Mouse (Mus musculus) embryonic facial prominence, embryonic 15.5 days (tissue): Measurements from ENCODE around the gene Tia1. TPM values are rescaled to one million over a fixed set of nuclear protein-coding genes. Genes with fewer than 3 reads are reported as not detected.

Experiments used
- ATAC-seq: fragments of 200-750 bp; cut with Nextera tagmentation; 2 replicates; pipeline ENCODE4 v1.8.0; 2017; ENCODE audit warnings: low read depth, moderate TSS enrichment; ENCODE audit not compliant: insufficient number of reproducible peaks, low FRiP score, low TSS enrichment
- H3K27ac ChIP-seq: fragments of 300-500 bp; sonication (generic); replicated peaks from 2 replicates; pipeline ENCODE4 v1.5.1; 2015; ENCODE audit warnings: mild to moderate bottlenecking, inconsistent platforms
- H3K27me3 ChIP-seq: fragments of 300-500 bp; sonication (generic); 2 replicates; pipeline ENCODE4 v1.6.1; 2015; ENCODE audit warnings: inconsistent platforms
- H3K36me3 ChIP-seq: fragments of 300-500 bp; sonication (generic); 2 replicates; pipeline ENCODE4 v1.6.1; 2015; ENCODE audit warnings: mild to moderate bottlenecking, inconsistent platforms
- H3K4me1 ChIP-seq: fragments of 300-500 bp; sonication (generic); 2 replicates; pipeline ENCODE4 v1.6.1; 2015; ENCODE audit warnings: inconsistent platforms
- H3K4me2 ChIP-seq: fragments of 300-500 bp; sonication (generic); replicated peaks from 2 replicates; pipeline ENCODE4 v1.6.1; 2015; ENCODE audit warnings: mild to moderate bottlenecking, inconsistent platforms
- H3K4me3 ChIP-seq: fragments of 300-500 bp; sonication (generic); replicated peaks from 2 replicates; pipeline ENCODE4 v1.5.1; 2015; ENCODE audit warnings: mild to moderate bottlenecking, inconsistent platforms
- H3K9ac ChIP-seq: fragments of 300-500 bp; sonication (generic); 2 replicates; pipeline ENCODE4 v1.6.1; 2015; ENCODE audit warnings: inconsistent platforms
- H3K9me3 ChIP-seq: fragments of 300-500 bp; sonication (generic); replicated peaks from 2 replicates; pipeline ENCODE4 v1.6.1; 2016; ENCODE audit warnings: inconsistent platforms
- WGBS: fragments of 180-500 bp; shearing (Covaris S2); methylation state at CpG from one replicate; pipeline ENCODE4 v1.1.7; 2015; 5-methylcytosine and 5-hydroxymethylcytosine counted together
- polyA plus RNA-seq: library from polyadenylated mRNA; unstranded; fragments of >200 nt; fragmentation: Nextera tagmentation; extraction: Ambion mirVana; gene quantifications from 2 replicates; pipeline ENCODE4 v1.2.1, GENCODE M21; 2015

The Tia1 gene
- polyA plus RNA-seq, 1 experiment from 2014 or later, result 185 TPM

GRCm38 (mm10) chr6:86387313-86387712, 16.7 kb upstream of the Tia1 start:
- no peak for ATAC-seq
- Histone ChIP-seq H3K9ac (no peak overlapping the region), H3K27me3 (no peaks in the 10 kb centered on the region), H3K9me3 (no peaks in the 10 kb centered on the region), H3K27ac (no peak overlapping the region), H3K4me3 (no peak overlapping the region), H3K4me1 (no peaks in the 10 kb centered on the region), H3K4me2 (no peak overlapping the region), H3K36me3 (peaks cover 66% of the 10 kb centered on the region)
- WGBS, result 82% methylated on average over 12 of the region's 12 CpGs

GRCm38 (mm10) chr6:86388461-86388860, 15.6 kb upstream of the Tia1 start:
- Histone ChIP-seq H3K27ac (no peak overlapping the region), H3K9ac (no peak overlapping the region), H3K4me2 (no peak overlapping the region), H3K36me3 (peaks cover 70% of the 10 kb centered on the region), H3K27me3 (no peaks in the 10 kb centered on the region), H3K9me3 (no peaks in the 10 kb centered on the region), H3K4me3 (no peak overlapping the region), H3K4me1 (no peaks in the 10 kb centered on the region)
- ATAC-seq, result no peak
- WGBS, result 84% methylated on average over 18 of the region's 18 CpGs

GRCm38 (mm10) chr6:86391326-86391725, 12.7 kb upstream of the Tia1 start:
- no peak overlapping the region for H3K4me3 ChIP-seq
- H3K9ac ChIP-seq, result no peak overlapping the region
- no peaks in the 10 kb centered on the region for H3K9me3 ChIP-seq
- H3K27me3 ChIP-seq, result no peaks in the 10 kb centered on the region
- no peak overlapping the region for H3K4me2 ChIP-seq
- no peak for ATAC-seq
- H3K27ac ChIP-seq, result no peak overlapping the region
- peaks cover 62% of the 10 kb centered on the region for H3K36me3 ChIP-seq
- peaks cover 16% of the 10 kb centered on the region for H3K4me1 ChIP-seq
- WGBS, result 97% methylated on average over 5 of the region's 5 CpGs

- H3K4me2 ChIP-seq, result no peak overlapping the region
- no peak overlapping the region for H3K4me3 ChIP-seq
- no peaks in the 10 kb centered on the region for H3K9me3 ChIP-seq
- H3K27ac ChIP-seq, result no peak overlapping the region
- no peaks in the 10 kb centered on the region for H3K27me3 ChIP-seq
- H3K4me1 ChIP-seq, result peaks cover 24% of the 10 kb centered on the region
- H3K36me3 ChIP-seq, result peaks cover 49% of the 10 kb centered on the region
- ATAC-seq, result no peak
- H3K9ac ChIP-seq, result no peak overlapping the region
- WGBS, result 94% methylated on average over 1 of the region's 1 CpGs
These were observed 10.8 kb upstream of the Tia1 start for GRCm38 (mm10) chr6:86393187-86393586.

- Histone ChIP-seq H3K9me3 (no peaks in the 10 kb centered on the region), H3K4me2 (no peak overlapping the region), H3K9ac (no peak overlapping the region), H3K36me3 (peaks cover 39% of the 10 kb centered on the region), H3K4me3 (no peak overlapping the region), H3K4me1 (peaks cover 24% of the 10 kb centered on the region), H3K27me3 (no peaks in the 10 kb centered on the region), H3K27ac (no peak overlapping the region)
- WGBS, result 77% methylated on average over 17 of the region's 17 CpGs
- ATAC-seq, result no peak
These were observed 9.8 kb upstream of the Tia1 start for GRCm38 (mm10) chr6:86394078-86394720.

- no peak for ATAC-seq
- Histone ChIP-seq H3K27me3 (no peaks in the 10 kb centered on the region), H3K27ac (peak overlapping the region; percentile 92), H3K4me1 (peaks cover 24% of the 10 kb centered on the region), H3K4me2 (peak overlapping the region; percentile 76), H3K4me3 (peak overlapping the region; percentile 92), H3K36me3 (peaks cover 30% of the 10 kb centered on the region), H3K9ac (no peak overlapping the region), H3K9me3 (no peaks in the 10 kb centered on the region)
- 66% methylated on average over 9 of the region's 9 CpGs for WGBS
These were observed 9.0 kb upstream of the Tia1 start for GRCm38 (mm10) chr6:86395021-86395420.

- WGBS, result 28% methylated on average over 10 of the region's 10 CpGs
- Histone ChIP-seq H3K9ac (peak overlapping the region; percentile 65), H3K4me3 (peak overlapping the region; percentile 92), H3K27ac (peak overlapping the region; percentile 92), H3K36me3 (peaks cover 21% of the 10 kb centered on the region), H3K4me2 (peak overlapping the region; percentile 76), H3K27me3 (no peaks in the 10 kb centered on the region), H3K4me1 (peaks cover 27% of the 10 kb centered on the region), H3K9me3 (no peaks in the 10 kb centered on the region)
- ATAC-seq, result no peak
These were observed 8.1 kb upstream of the Tia1 start for GRCm38 (mm10) chr6:86395969-86396368.

- H3K27me3 ChIP-seq, result no peaks in the 10 kb centered on the region
- H3K9me3 ChIP-seq, result no peaks in the 10 kb centered on the region
- H3K27ac ChIP-seq, result peak within 1 kb of the TSS; percentile 92
- H3K4me2 ChIP-seq, result peak within 1 kb of the TSS; percentile 76
- H3K36me3 ChIP-seq, result peaks cover 13% of the 10 kb centered on the region
- H3K4me3 ChIP-seq, result peak within 1 kb of the TSS; percentile 92
- peak within 1 kb of the TSS; percentile 65 for H3K9ac ChIP-seq
- peak; percentile 91 for ATAC-seq
- H3K4me1 ChIP-seq, result peaks cover 27% of the 10 kb centered on the region
- under 1% methylated on average over 51 of the region's 51 CpGs for WGBS
These were observed 7.3 kb upstream of the Tia1 start, which contains the start of gene Pcyox1 for GRCm38 (mm10) chr6:86396581-86397256. Gene Pcyox1, minus strand, starts transcription at chr6:86397154.

GRCm38 (mm10) chr6:86397257-86397980, 6.6 kb upstream of the Tia1 start:
- no peak for ATAC-seq
- H3K9ac ChIP-seq, result peak overlapping the region; percentile 65

GRCm38 (mm10) chr6:86398986-86399385, 5.0 kb upstream of the Tia1 start:
- WGBS, result 64% methylated on average over 2 of the region's 2 CpGs
- Histone ChIP-seq H3K36me3 (no peaks in the 10 kb centered on the region), H3K27me3 (no peaks in the 10 kb centered on the region), H3K4me1 (peaks cover 27% of the 10 kb centered on the region), H3K27ac (no peak overlapping the region), H3K9me3 (no peaks in the 10 kb centered on the region), H3K4me2 (no peak overlapping the region), H3K4me3 (no peak overlapping the region), H3K9ac (no peak overlapping the region)
- no peak for ATAC-seq

More at GRCm38 (mm10) chr6:86397257-86397980, 6.6 kb upstream of the Tia1 start:
- Histone ChIP-seq H3K27ac (peak overlapping the region; percentile 92), H3K27me3 (no peaks in the 10 kb centered on the region), H3K4me1 (peaks cover 27% of the 10 kb centered on the region), H3K4me3 (peak overlapping the region; percentile 92), H3K9me3 (no peaks in the 10 kb centered on the region), H3K4me2 (peak overlapping the region; percentile 76), H3K36me3 (peaks cover 6% of the 10 kb centered on the region; the same call in 1 of the 2 replicates)
- 5% methylated on average over 14 of the region's 14 CpGs for WGBS

GRCm38 (mm10) chr6:86399995-86400394, 4.0 kb upstream of the Tia1 start:
- H3K4me2 ChIP-seq, result no peak overlapping the region
- no peak for ATAC-seq
- H3K9me3 ChIP-seq, result no peaks in the 10 kb centered on the region
- H3K4me1 ChIP-seq, result peaks cover 24% of the 10 kb centered on the region
- no peaks in the 10 kb centered on the region for H3K36me3 ChIP-seq
- no peak overlapping the region for H3K9ac ChIP-seq
- H3K27me3 ChIP-seq, result no peaks in the 10 kb centered on the region
- no peak overlapping the region for H3K4me3 ChIP-seq
- 78% methylated on average over 2 of the region's 2 CpGs for WGBS
- H3K27ac ChIP-seq, result no peak overlapping the region
